Mouse (Mus musculus) embryonic facial prominence, embryonic 14.5 days (tissue): ENCODE measurements around the gene Zdhhc21. TPM values are rescaled to one million over a fixed set of nuclear protein-coding genes. Genes with fewer than 3 reads are reported as not detected.

Experiments
- ATAC-seq: fragments of 200-750 bp; cut with Nextera tagmentation; 2 replicates; pipeline ENCODE4 v1.8.0; 2017; ENCODE audit warnings: low read depth, moderate number of reproducible peaks, moderate TSS enrichment
- DNase-seq: peaks from one replicate; pipeline ENCODE4 v3.0.0-alpha.2; 2015; ENCODE audit warnings: low spot score
- H3K27ac ChIP-seq: fragments of 300-500 bp; sonication (generic); replicated peaks from 2 replicates; pipeline ENCODE4 v1.5.1; 2014; ENCODE audit warnings: low read depth, mild to moderate bottlenecking, low read length, moderate library complexity
- H3K27me3 ChIP-seq: fragments of 300-500 bp; sonication (generic); replicated peaks from 2 replicates; pipeline ENCODE4 v1.6.1; 2014; ENCODE audit warnings: low read length; ENCODE audit not compliant: control insufficient read depth, insufficient read depth
- H3K36me3 ChIP-seq: fragments of 300-500 bp; sonication (generic); 2 replicates; pipeline ENCODE4 v1.6.1; 2014; ENCODE audit warnings: low read length, mixed read lengths; ENCODE audit not compliant: control insufficient read depth, insufficient read depth
- H3K4me1 ChIP-seq: fragments of 300-500 bp; sonication (generic); 2 replicates; pipeline ENCODE4 v1.6.1; 2014; ENCODE audit warnings: antibody characterized with exemption, low read length; ENCODE audit not compliant: control insufficient read depth, insufficient read depth
- H3K4me2 ChIP-seq: fragments of 300-500 bp; sonication (generic); 2 replicates; pipeline ENCODE4 v1.6.1; 2014; ENCODE audit warnings: low read depth, mild to moderate bottlenecking, low read length, moderate library complexity, mixed read lengths
- H3K4me3 ChIP-seq: fragments of 300-500 bp; sonication (generic); 2 replicates; pipeline ENCODE4 v1.5.1; 2014; ENCODE audit warnings: low read depth, mild to moderate bottlenecking, low read length
- H3K9ac ChIP-seq: fragments of 300-500 bp; sonication (generic); 2 replicates; pipeline ENCODE4 v1.6.1; 2014; ENCODE audit warnings: low read depth, mild to moderate bottlenecking, low read length, moderate library complexity, mixed read lengths
- H3K9me3 ChIP-seq: fragments of 300-500 bp; sonication (generic); 2 replicates; pipeline ENCODE4 v1.6.1; 2016; ENCODE audit warnings: low read length; ENCODE audit not compliant: control insufficient read depth
- WGBS: fragments of 180-500 bp; shearing (Covaris S2); extraction: QIAGEN DNeasy Blood & Tissue Kit; methylation state at CpG from one replicate; pipeline ENCODE4 v1.1.7; 2014; 5-methylcytosine and 5-hydroxymethylcytosine counted together
- polyA plus RNA-seq: library from polyadenylated mRNA; unstranded; fragments of >200 nt; fragmentation: Nextera tagmentation; extraction: Ambion mirVana; gene quantifications from 2 replicates; pipeline ENCODE4 v1.2.1, GENCODE M21; 2014

The Zdhhc21 gene
- polyA plus RNA-seq, result 13.4 and 15.1 TPM in 2 replicates

- peak within 1 kb of the TSS; percentile 84 for H3K27ac ChIP-seq
- peak; percentile 73 for DNase-seq
- no peaks in the 10 kb centered on the region for H3K27me3 ChIP-seq
- no peaks in the 10 kb centered on the region for H3K36me3 ChIP-seq
- H3K4me1 ChIP-seq, result peaks cover 12% of the 10 kb centered on the region
- H3K9ac ChIP-seq, result peak within 1 kb of the TSS; percentile 87
- H3K4me2 ChIP-seq, result peak within 1 kb of the TSS; percentile 83
- peak within 1 kb of the TSS; percentile 79 for H3K4me3 ChIP-seq
- ATAC-seq, result peak; percentile 90
- no peaks in the 10 kb centered on the region for H3K9me3 ChIP-seq
- WGBS, result 1% methylated on average over 33 of the region's 82 CpGs
Measured at GRCm38 (mm10) chr4:82859131-82860125, at the start of gene Zdhhc21. Gene Zdhhc21, minus strand, starts transcription at chr4:82859958.

GRCm38 (mm10) chr4:82895227-82895626 lies 35.5 kb upstream of the Zdhhc21 start:
- no peak overlapping the region for H3K4me3 ChIP-seq
- DNase-seq (no peak), ATAC-seq (no peak)
- 0 out of 2 replicates have a peak, but pooled peaks cover 17% of the 10 kb centered on the region for H3K36me3 ChIP-seq
- H3K4me1 ChIP-seq, result peaks cover 20% of the 10 kb centered on the region
- no peak overlapping the region for H3K4me2 ChIP-seq
- H3K9ac ChIP-seq, result no peak overlapping the region
- H3K27ac ChIP-seq, result no peak overlapping the region
- WGBS, result 85% methylated on average over 10 of the region's 10 CpGs
- H3K27me3 ChIP-seq, result no peaks in the 10 kb centered on the region
- H3K9me3 ChIP-seq, result no peaks in the 10 kb centered on the region

GRCm38 (mm10) chr4:82892247-82892646 lies 32.5 kb upstream of the Zdhhc21 start:
- Histone ChIP-seq H3K27me3 (no peaks in the 10 kb centered on the region), H3K4me3 (no peak overlapping the region), H3K4me2 (no peak overlapping the region), H3K9me3 (no peaks in the 10 kb centered on the region), H3K4me1 (peaks cover 25% of the 10 kb centered on the region), H3K27ac (peak overlapping the region; percentile 89), H3K9ac (no peak overlapping the region), H3K36me3 (0 out of 2 replicates have a peak, but pooled peaks cover 3% of the 10 kb centered on the region)
- ATAC-seq (no peak), DNase-seq (no peak)
- 66% methylated on average over 5 of the region's 5 CpGs for WGBS

- WGBS, result 47% methylated on average over 2 of the region's 2 CpGs
- Histone ChIP-seq H3K9ac (no peak overlapping the region), H3K36me3 (no peaks in the 10 kb centered on the region), H3K4me3 (no peak overlapping the region), H3K9me3 (no peaks in the 10 kb centered on the region), H3K27ac (peak overlapping the region; percentile 89), H3K4me1 (peaks cover 25% of the 10 kb centered on the region), H3K4me2 (peak overlapping the region; percentile 19; the same call in 1 of the 2 replicates), H3K27me3 (no peaks in the 10 kb centered on the region)
- ATAC-seq, result 0 out of 2 replicates have a peak, but pooled peaks have one; percentile 43
- no peak for DNase-seq
Measured at GRCm38 (mm10) chr4:82891566-82891965, 31.8 kb upstream of the Zdhhc21 start.

- WGBS, result 20% methylated on average over 7 of the region's 7 CpGs
- no peak overlapping the region for H3K4me3 ChIP-seq
- H3K4me1 ChIP-seq, result peaks cover 25% of the 10 kb centered on the region
- H3K27me3 ChIP-seq, result no peaks in the 10 kb centered on the region
- no peaks in the 10 kb centered on the region for H3K36me3 ChIP-seq
- ATAC-seq (peak; percentile 87), DNase-seq (peak; percentile 97)
- peak overlapping the region; percentile 89 for H3K27ac ChIP-seq
- H3K4me2 ChIP-seq, result peak overlapping the region; percentile 19; the same call in 1 of the 2 replicates
- H3K9ac ChIP-seq, result no peak overlapping the region
- H3K9me3 ChIP-seq, result no peaks in the 10 kb centered on the region
Measured at GRCm38 (mm10) chr4:82891049-82891448, 31.3 kb upstream of the Zdhhc21 start.

GRCm38 (mm10) chr4:82890585-82890984 lies 30.8 kb upstream of the Zdhhc21 start:
- peak overlapping the region; percentile 89 for H3K27ac ChIP-seq
- peak; percentile 84 for DNase-seq
- 40% methylated on average over 4 of the region's 4 CpGs for WGBS
- H3K4me3 ChIP-seq, result no peak overlapping the region
- peak; percentile 67 for ATAC-seq
- H3K36me3 ChIP-seq, result no peaks in the 10 kb centered on the region
- H3K9ac ChIP-seq, result no peak overlapping the region
- peak overlapping the region; percentile 19; the same call in 1 of the 2 replicates for H3K4me2 ChIP-seq
- H3K27me3 ChIP-seq, result no peaks in the 10 kb centered on the region
- peaks cover 25% of the 10 kb centered on the region for H3K4me1 ChIP-seq
- no peaks in the 10 kb centered on the region for H3K9me3 ChIP-seq

GRCm38 (mm10) chr4:82886148-82886547 lies 26.4 kb upstream of the Zdhhc21 start:
- 52% methylated on average over 2 of the region's 2 CpGs for WGBS
- DNase-seq (no peak), ATAC-seq (no peak)

GRCm38 (mm10) chr4:82885535-82885913 lies 25.8 kb upstream of the Zdhhc21 start:
- H3K27me3 ChIP-seq, result no peaks in the 10 kb centered on the region
- H3K4me3 ChIP-seq, result no peak overlapping the region
- WGBS, result 44% methylated on average over 1 of the region's 1 CpGs
- no peaks in the 10 kb centered on the region for H3K9me3 ChIP-seq
- DNase-seq (peak; percentile 54), ATAC-seq (no peak)
- H3K4me1 ChIP-seq, result peaks cover 20% of the 10 kb centered on the region
- H3K9ac ChIP-seq, result no peak overlapping the region
- H3K36me3 ChIP-seq, result no peaks in the 10 kb centered on the region
- H3K4me2 ChIP-seq, result no peak overlapping the region
- H3K27ac ChIP-seq, result no peak overlapping the region

More at GRCm38 (mm10) chr4:82886148-82886547, 26.4 kb upstream of the Zdhhc21 start:
- H3K27ac ChIP-seq, result no peak overlapping the region
- no peak overlapping the region for H3K4me3 ChIP-seq
- peaks cover 25% of the 10 kb centered on the region for H3K4me1 ChIP-seq
- H3K9me3 ChIP-seq, result no peaks in the 10 kb centered on the region
- no peak overlapping the region for H3K9ac ChIP-seq
- H3K4me2 ChIP-seq, result no peak overlapping the region
- H3K27me3 ChIP-seq, result no peaks in the 10 kb centered on the region
- no peaks in the 10 kb centered on the region for H3K36me3 ChIP-seq
